Mouse (Mus musculus) midbrain, embryonic 13.5 days (tissue): ENCODE measurements around the gene Tnpo3. TPM values are rescaled to one million over a fixed set of nuclear protein-coding genes. Genes with fewer than 3 reads are reported as not detected.
A peak's percentile ranks its signal among the peaks of the same experiment; 100 is the strongest.

Source experiments
- ATAC-seq: fragments of 200-750 bp; cut with Nextera tagmentation; 2 replicates; pipeline ENCODE4 v1.8.0; 2017; ENCODE audit warnings: mild to moderate bottlenecking, moderate TSS enrichment, moderate library complexity
- H3K27ac ChIP-seq: fragments of 300-500 bp; sonication (generic); 2 replicates; pipeline ENCODE4 v1.5.1; 2015; ENCODE audit warnings: inconsistent platforms, mild to moderate bottlenecking, moderate library complexity
- H3K27me3 ChIP-seq: fragments of 300-500 bp; sonication (generic); 2 replicates; pipeline ENCODE4 v1.6.1; 2015; ENCODE audit warnings: mild to moderate bottlenecking, inconsistent platforms
- H3K36me3 ChIP-seq: fragments of 300-500 bp; sonication (generic); 2 replicates; pipeline ENCODE4 v1.6.1; 2015; ENCODE audit warnings: mild to moderate bottlenecking, inconsistent platforms
- H3K4me1 ChIP-seq: fragments of 300-500 bp; sonication (generic); replicated peaks from 2 replicates; pipeline ENCODE4 v1.6.1; 2015; ENCODE audit warnings: inconsistent platforms
- H3K4me2 ChIP-seq: fragments of 300-500 bp; sonication (generic); replicated peaks from 2 replicates; pipeline ENCODE4 v1.6.1; 2015; ENCODE audit warnings: moderate library complexity, mild to moderate bottlenecking, inconsistent platforms
- H3K4me3 ChIP-seq: fragments of 300-500 bp; sonication (generic); replicated peaks from 2 replicates; pipeline ENCODE4 v1.5.1; 2015; ENCODE audit warnings: mild to moderate bottlenecking, inconsistent platforms
- H3K9ac ChIP-seq: fragments of 300-500 bp; sonication (generic); replicated peaks from 2 replicates; pipeline ENCODE4 v1.6.1; 2015; ENCODE audit warnings: mild to moderate bottlenecking, inconsistent platforms
- H3K9me3 ChIP-seq: fragments of 300-500 bp; sonication (generic); 2 replicates; pipeline ENCODE4 v1.6.1; 2016; ENCODE audit warnings: mild to moderate bottlenecking, inconsistent platforms
- WGBS: fragments of 180-500 bp; shearing (Covaris S2); methylation state at CpG from one replicate; pipeline ENCODE4 v1.1.7; 2015; 5-methylcytosine and 5-hydroxymethylcytosine counted together
- polyA plus RNA-seq: library from polyadenylated mRNA; unstranded; fragments of >200 nt; fragmentation: Nextera tagmentation; extraction: Ambion mirVana; gene quantifications from 2 replicates; pipeline ENCODE4 v1.2.1, GENCODE M21; 2015

Gene Tnpo3
- polyA plus RNA-seq, 1 experiment from 2014 or later: 97.7 TPM

GRCm38 (mm10) chr6:29497791-29498190 is 111.9 kb downstream of the Tnpo3 start:
- no peak overlapping the region for H3K4me3 ChIP-seq
- H3K4me2 ChIP-seq: no peak overlapping the region
- no peaks in the 10 kb centered on the region for H3K9me3 ChIP-seq
- H3K27me3 ChIP-seq: peaks cover 45% of the 10 kb centered on the region
- no peak for ATAC-seq
- 0 out of 2 replicates have a peak, but pooled peaks cover 4% of the 10 kb centered on the region for H3K4me1 ChIP-seq
- H3K36me3 ChIP-seq: no peaks in the 10 kb centered on the region
- H3K27ac ChIP-seq: no peak overlapping the region
- H3K9ac ChIP-seq: no peak overlapping the region
- WGBS: 33% methylated on average over 2 of the region's 2 CpGs

GRCm38 (mm10) chr6:29496270-29496669 is 113.4 kb downstream of the Tnpo3 start:
- Histone ChIP-seq H3K9ac (no peak overlapping the region), H3K27me3 (peaks cover 51% of the 10 kb centered on the region), H3K4me1 (0 out of 2 replicates have a peak, but pooled peaks cover 4% of the 10 kb centered on the region), H3K27ac (no peak overlapping the region), H3K4me2 (peak overlapping the region; percentile 12), H3K36me3 (no peaks in the 10 kb centered on the region), H3K9me3 (no peaks in the 10 kb centered on the region), H3K4me3 (0 out of 2 replicates have a peak overlapping the region, but pooled peaks have one; percentile 7)
- peak; percentile 32; the same call in 1 of the 2 replicates for ATAC-seq
- 10% methylated on average over 24 of the region's 25 CpGs for WGBS

GRCm38 (mm10) chr6:29494101-29494500 is 115.6 kb downstream of the Tnpo3 start:
- peaks cover 51% of the 10 kb centered on the region for H3K27me3 ChIP-seq
- no peak overlapping the region for H3K9ac ChIP-seq
- no peaks in the 10 kb centered on the region for H3K36me3 ChIP-seq
- H3K4me1 ChIP-seq: 0 out of 2 replicates have a peak, but pooled peaks cover 4% of the 10 kb centered on the region
- no peak for ATAC-seq
- 89% methylated on average over 4 of the region's 4 CpGs for WGBS
- no peak overlapping the region for H3K4me3 ChIP-seq
- no peaks in the 10 kb centered on the region for H3K9me3 ChIP-seq
- H3K4me2 ChIP-seq: no peak overlapping the region
- H3K27ac ChIP-seq: no peak overlapping the region

Other genes with a start within 250 kb of the Tnpo3 start
- 0.30 and 0.41 TPM in 2 replicates for gene Opn1sw, start 221.4 kb downstream of the Tnpo3 start, polyA plus RNA-seq
- gene Ccdc136, start 213.6 kb downstream of the Tnpo3 start, polyA plus RNA-seq: 28.6 and 30.4 TPM in 2 replicates
- 2.8 and 3.8 TPM in 2 replicates for gene Flnc, start 176.6 kb downstream of the Tnpo3 start, polyA plus RNA-seq
- gene Atp6v1f, start 142.2 kb downstream of the Tnpo3 start, polyA plus RNA-seq: 309 and 328 TPM in 2 replicates
- 0.47 and 0.53 TPM in 2 replicates for gene Atp6v1fnb, start 138.4 kb downstream of the Tnpo3 start, polyA plus RNA-seq
- 11.7 and 14.0 TPM in 2 replicates for gene Kcp, start 101.9 kb downstream of the Tnpo3 start, polyA plus RNA-seq
- 1.3 and 1.6 TPM in 2 replicates for gene Irf5, start 83.3 kb downstream of the Tnpo3 start, polyA plus RNA-seq
- 3.4 and 6.0 TPM in 2 replicates for gene Tspan33, start 84.3 kb upstream of the Tnpo3 start, polyA plus RNA-seq
- gene Smo, start 125.6 kb upstream of the Tnpo3 start, polyA plus RNA-seq: 14.2 and 19.2 TPM in 2 replicates
- 12.8 and 13.1 TPM in 2 replicates for gene Ahcyl2, start 158.1 kb upstream of the Tnpo3 start, polyA plus RNA-seq